Mouse (Mus musculus) heart, embryonic 14.5 days (tissue): ENCODE results near the gene Gart. TPM values are rescaled to one million over a fixed set of nuclear protein-coding genes. Genes with fewer than 3 reads are reported as not detected.

Experiments used
- ATAC-seq: fragments of 200-750 bp; cut with Nextera tagmentation; 2 replicates; pipeline ENCODE4 v1.8.0; 2017; ENCODE audit warnings: low read depth, moderate TSS enrichment; ENCODE audit not compliant: insufficient number of reproducible peaks, insufficient read depth, low FRiP score
- H3K27ac ChIP-seq, 2 experiments: fragments of 200-500 bp in 1 of 2; fragments of 300-500 bp in 1 of 2; sonication (generic) in 1 of 2; replicated peaks in 1 of 2; 2 replicates each; pipeline ENCODE4 v1.5.1; 2012 to 2014; ENCODE audit warnings: low read depth in 2 of 2, low read length in 2 of 2, control low read depth in 1 of 2, mild to moderate bottlenecking in 1 of 2, mixed read lengths in 1 of 2; ENCODE audit not compliant: control insufficient read depth in 1 of 2, insufficient read depth in 1 of 2
- H3K27me3 ChIP-seq: fragments of 300-500 bp; sonication (generic); 2 replicates; pipeline ENCODE4 v1.6.1; 2014; ENCODE audit warnings: mild to moderate bottlenecking, low read length, control low read depth; ENCODE audit not compliant: control insufficient read depth, insufficient read depth
- H3K36me3 ChIP-seq: fragments of 300-500 bp; sonication (generic); 2 replicates; pipeline ENCODE4 v1.6.1; 2014; ENCODE audit warnings: mild to moderate bottlenecking, control low read depth, low read length, mixed read lengths; ENCODE audit not compliant: control insufficient read depth, insufficient read depth
- H3K4me1 ChIP-seq, 2 experiments: fragments of 200-500 bp in 1 of 2; fragments of 300-500 bp in 1 of 2; sonication (generic) in 1 of 2; 2 replicates each; pipeline ENCODE4 v1.6.1; 2012 to 2014; ENCODE audit warnings: low read length in 2 of 2, control low read depth in 1 of 2, mixed read lengths in 1 of 2; ENCODE audit not compliant: control insufficient read depth in 2 of 2, insufficient read depth in 2 of 2
- H3K4me2 ChIP-seq: fragments of 300-500 bp; sonication (generic); 2 replicates; pipeline ENCODE4 v1.6.1; 2014; ENCODE audit warnings: mild to moderate bottlenecking, low read length
- H3K4me3 ChIP-seq, 2 experiments: fragments of 200-500 bp in 1 of 2; fragments of 300-500 bp in 1 of 2; sonication (generic) in 1 of 2; 2 replicates each; pipeline ENCODE4 v1.5.1; 2012 to 2014; ENCODE audit warnings: low read length in 2 of 2, mild to moderate bottlenecking in 2 of 2, control low read depth in 1 of 2, low read depth in 1 of 2, moderate library complexity in 1 of 2; ENCODE audit not compliant: control insufficient read depth in 1 of 2, insufficient read depth in 1 of 2
- H3K9ac ChIP-seq: fragments of 300-500 bp; sonication (generic); 2 replicates; pipeline ENCODE4 v1.6.1; 2014; ENCODE audit warnings: mild to moderate bottlenecking, low read length
- H3K9me3 ChIP-seq: fragments of 300-500 bp; sonication (generic); 2 replicates; pipeline ENCODE4 v1.6.1; 2016; ENCODE audit warnings: low read length, control low read depth; ENCODE audit not compliant: control insufficient read depth
- WGBS: fragments of 180-500 bp; shearing (Covaris S2); extraction: QIAGEN DNeasy Blood & Tissue Kit; methylation state at CpG from one replicate; pipeline ENCODE4 v1.1.7; 2014; 5-methylcytosine and 5-hydroxymethylcytosine counted together
- polyA plus RNA-seq: library from polyadenylated mRNA; unstranded; fragments of >200 nt; fragmentation: Nextera tagmentation; extraction: Ambion mirVana; gene quantifications from 2 replicates; pipeline ENCODE4 v1.2.1, GENCODE M21; 2014

Gart gene
- polyA plus RNA-seq, 1 experiment from 2014 or later: 56.2 TPM

- peaks cover 29% of the 10 kb centered on the region for H3K36me3 ChIP-seq
- 78% methylated on average over 6 of the region's 6 CpGs for WGBS
- no peaks in the 10 kb centered on the region for H3K27me3 ChIP-seq
- H3K4me1 ChIP-seq: no peaks in the 10 kb centered on the region
- H3K4me3 ChIP-seq: no peak overlapping the region
- H3K27ac ChIP-seq: no peak overlapping the region
- H3K4me2 ChIP-seq: no peak overlapping the region
- no peak overlapping the region for H3K9ac ChIP-seq
- no peaks in the 10 kb centered on the region for H3K9me3 ChIP-seq
- no peak for ATAC-seq
Measured at GRCm38 (mm10) chr16:91586244-91586643, 60.5 kb downstream of the Gart start.

- Histone ChIP-seq H3K27me3 (no peaks in the 10 kb centered on the region), H3K9me3 (no peaks in the 10 kb centered on the region), H3K27ac (no peak overlapping the region), H3K4me2 (no peak overlapping the region), H3K4me1 (no peaks in the 10 kb centered on the region), H3K4me3 (no peak overlapping the region), H3K9ac (no peak overlapping the region), H3K36me3 (peaks cover 34% of the 10 kb centered on the region)
- no peak for ATAC-seq
- 87% methylated on average over 5 of the region's 5 CpGs for WGBS
Measured at GRCm38 (mm10) chr16:91585617-91586016, 61.1 kb downstream of the Gart start.

- Histone ChIP-seq H3K27ac (no peak overlapping the region), H3K4me3 (no peak overlapping the region), H3K36me3 (peaks cover 54% of the 10 kb centered on the region), H3K9me3 (no peaks in the 10 kb centered on the region), H3K27me3 (no peaks in the 10 kb centered on the region), H3K9ac (no peak overlapping the region), H3K4me2 (no peak overlapping the region), H3K4me1 (no peaks in the 10 kb centered on the region)
- 79% methylated on average over 2 of the region's 2 CpGs for WGBS
- no peak for ATAC-seq
Measured at GRCm38 (mm10) chr16:91582307-91582706, 64.4 kb downstream of the Gart start.

GRCm38 (mm10) chr16:91578980-91579720 is 67.6 kb downstream of the Gart start:
- no peaks in the 10 kb centered on the region for H3K4me1 ChIP-seq
- 76% methylated on average over 14 of the region's 14 CpGs for WGBS
- no peak overlapping the region for H3K4me2 ChIP-seq
- H3K36me3 ChIP-seq: peaks cover 38% of the 10 kb centered on the region
- no peaks in the 10 kb centered on the region for H3K9me3 ChIP-seq
- no peak for ATAC-seq
- H3K4me3 ChIP-seq: no peak overlapping the region
- H3K27ac ChIP-seq: no peak overlapping the region
- no peaks in the 10 kb centered on the region for H3K27me3 ChIP-seq
- no peak overlapping the region for H3K9ac ChIP-seq

GRCm38 (mm10) chr16:91575151-91575550 is 71.6 kb downstream of the Gart start:
- Histone ChIP-seq H3K9me3 (no peaks in the 10 kb centered on the region), H3K27me3 (no peaks in the 10 kb centered on the region), H3K4me3 (no peak overlapping the region), H3K4me2 (no peak overlapping the region), H3K27ac (no peak overlapping the region), H3K4me1 (no peaks in the 10 kb centered on the region), H3K9ac (no peak overlapping the region), H3K36me3 (peaks cover 25% of the 10 kb centered on the region)
- ATAC-seq: no peak
- 61% methylated on average over 13 of the region's 13 CpGs for WGBS

Other genes with a start within 250 kb of the Gart start
- gene Il10rb, start 240.8 kb downstream of the Gart start, polyA plus RNA-seq: 58.5 and 59.2 TPM in 2 replicates
- 39.9 and 45.1 TPM in 2 replicates for gene Ifnar1, start 161.7 kb downstream of the Gart start, polyA plus RNA-seq
- gene Ifngr2, start 99.9 kb downstream of the Gart start, polyA plus RNA-seq: 140 and 146 TPM in 2 replicates
- 60.5 and 67.5 TPM in 2 replicates for gene Tmem50b, start 49.2 kb downstream of the Gart start, polyA plus RNA-seq
- 5.8 and 6.5 TPM in 2 replicates for gene Dnajc28, start 27.9 kb downstream of the Gart start, polyA plus RNA-seq
- 102 and 108 TPM in 2 replicates for gene Son, start 554 bp upstream of the Gart start, polyA plus RNA-seq
- 12.3 and 15.2 TPM in 2 replicates for gene Donson, start 41.8 kb upstream of the Gart start, polyA plus RNA-seq
- 54.9 and 60.3 TPM in 2 replicates for gene Cryzl1, start 82.0 kb upstream of the Gart start, polyA plus RNA-seq
- gene Itsn1, start 82.3 kb upstream of the Gart start, polyA plus RNA-seq: 20.7 and 21.2 TPM in 2 replicates